Mouse (Mus musculus) c-Kit-positive CD71-positive TER-119-positive erythroid progenitor cells, embryonic 14.5 days (primary cell): ENCODE data around the gene Olfr747.
"Not testable (repeated sequence)": the region's sequence is repeated elsewhere in the genome, so short reads cannot be mapped to it uniquely, and the experiment has no call there.

Experiments used
- DNase-seq: peaks from one replicate; pipeline ENCODE4 v3.0.0-alpha.2; 2013; ENCODE audit warnings: low spot score

Olfr747 gene

DNA sequence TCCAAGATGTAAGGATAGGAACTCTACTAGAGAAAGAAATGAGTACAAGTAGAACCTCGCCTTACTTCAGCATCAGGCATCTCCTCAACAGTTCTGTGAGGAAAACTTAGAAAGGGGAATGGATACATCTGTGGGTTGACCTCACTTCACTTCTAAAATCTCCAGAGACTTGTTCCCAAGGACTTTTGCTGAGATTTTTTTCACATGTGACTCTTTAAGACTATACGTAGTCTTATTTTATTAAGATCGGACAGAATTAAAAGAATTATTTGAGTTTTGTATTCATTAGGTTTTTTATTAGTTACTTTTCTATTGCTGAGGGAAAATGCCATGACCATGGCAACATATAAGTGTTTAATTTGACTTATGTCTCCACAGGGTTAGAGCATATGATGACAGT, at the start of gene Olfr747:
Gene Olfr747 (minus strand): TSS at position 101 of the 400 bp plus-strand sequence.
- DNase-seq = no peak

- DNase-seq = no peak
Measured at GRCm38 (mm10) chr14:50741584-50741983, 48.6 kb upstream of the Olfr747 start.

- DNase-seq = no peak
Measured at GRCm38 (mm10) chr14:50740334-50740733, 47.3 kb upstream of the Olfr747 start.

DNA sequence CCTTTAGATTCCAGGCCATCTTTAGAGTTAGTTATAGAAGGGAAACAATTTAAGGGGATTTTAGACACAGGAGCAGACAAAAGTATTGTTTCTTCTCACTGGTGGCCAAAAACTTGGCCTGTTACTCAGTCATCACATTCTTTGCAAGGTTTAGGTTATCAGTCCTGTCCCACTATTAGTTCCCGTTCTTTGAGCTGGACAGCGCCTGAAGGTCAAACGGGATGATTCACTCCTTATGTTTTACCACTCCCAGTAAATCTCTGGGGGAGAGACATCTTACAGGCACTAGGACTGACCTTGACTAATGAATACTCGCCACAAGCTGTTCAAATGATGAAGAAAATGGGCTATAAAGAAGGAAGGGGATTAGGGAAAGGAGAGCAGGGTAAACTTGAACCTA, 29.4 kb upstream of the Olfr747 start:
- not testable (repeated sequence) for DNase-seq

- not testable (repeated sequence) for DNase-seq
Measured at GRCm38 (mm10) chr14:50719875-50720274, 26.9 kb upstream of the Olfr747 start.

GRCm38 (mm10) chr14:50707073-50707472, 14.1 kb upstream of the Olfr747 start, which contains the start of gene Olfr748:
TSS of gene Olfr748 (plus strand) at chr14:50707373.
- DNase-seq = no peak

- no peak for DNase-seq
Measured at GRCm38 (mm10) chr14:50646783-50647182, 46.2 kb downstream of the Olfr747 start, which contains the start of gene Olfr746. TSS of gene Olfr746 (plus strand) at chr14:50647083.

DNA sequence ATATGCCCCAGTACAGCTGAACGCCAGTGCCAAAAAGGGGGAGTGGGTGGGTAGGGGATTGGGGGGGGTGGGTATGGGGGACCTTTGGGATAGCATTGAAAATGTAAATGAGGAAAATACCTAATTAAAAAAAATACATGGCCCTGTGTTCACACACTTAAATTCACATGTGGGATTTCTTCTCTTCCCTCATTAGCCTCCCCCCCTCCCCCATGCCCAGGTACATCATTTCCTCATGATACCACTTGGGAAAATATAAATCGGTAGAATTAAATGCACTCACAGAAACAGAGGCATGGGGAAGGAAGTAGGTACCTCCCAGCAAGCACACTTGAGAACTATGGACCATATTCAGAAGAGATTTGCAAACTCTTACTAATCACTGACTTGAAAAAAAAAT, 53.9 kb downstream of the Olfr747 start, which contains the start of gene Olfr745:
Gene Olfr745 (plus strand): TSS at position 301 of the 400 bp plus-strand sequence.
- no peak for DNase-seq
